Mouse (Mus musculus): ENCODE results near the gene Prickle2. TPM values are rescaled to one million over a fixed set of nuclear protein-coding genes. Genes with fewer than 3 reads are reported as not detected.

Gene Prickle2
- 7.5 and 8.0 TPM in 2 replicates for polyA plus RNA-seq (2016; fragmentation: Nextera tagmentation; extraction: Ambion mirVana)

DNA sequence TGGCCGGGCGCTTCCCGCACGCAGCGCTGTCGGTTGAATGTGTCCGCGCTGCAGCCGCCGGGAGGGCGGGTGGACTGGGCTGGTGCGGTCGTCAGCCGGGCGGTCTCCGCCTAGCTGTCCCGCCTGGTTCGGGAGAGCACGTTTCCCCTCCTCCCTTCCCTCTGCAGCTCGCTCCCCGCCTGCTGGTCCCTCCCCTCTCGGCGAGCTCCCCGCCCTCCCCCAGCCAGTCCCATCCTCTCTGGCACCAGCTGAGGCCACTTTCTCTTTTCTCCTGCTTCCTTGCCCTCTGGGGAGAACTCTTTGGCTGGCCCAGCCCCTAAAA is at the start of gene Prickle2:
Gene Prickle2, minus strand, starts transcription at position 11 of the 322 bp plus-strand sequence.
- peak within 1 kb of the TSS; percentile 76 for H3K9ac ChIP-seq
- no peaks in the 10 kb centered on the region for H3K27me3 ChIP-seq
- H3K4me3 ChIP-seq: peak within 1 kb of the TSS; percentile 85
- no peaks in the 10 kb centered on the region for H3K9me3 ChIP-seq
- H3K4me2 ChIP-seq (replicated peaks): peak within 1 kb of the TSS; percentile 92
- H3K27ac ChIP-seq: peak within 1 kb of the TSS; percentile 76
- H3K36me3 ChIP-seq: no peaks in the 10 kb centered on the region
- peak; percentile 77 for ATAC-seq (ENCODE audit: insufficient number of reproducible peaks, insufficient read depth, low FRiP score, low TSS enrichment)
- WGBS: under 1% methylated on average over 23 of the region's 24 CpGs
- peaks cover 11% of the 10 kb centered on the region for H3K4me1 ChIP-seq

DNA sequence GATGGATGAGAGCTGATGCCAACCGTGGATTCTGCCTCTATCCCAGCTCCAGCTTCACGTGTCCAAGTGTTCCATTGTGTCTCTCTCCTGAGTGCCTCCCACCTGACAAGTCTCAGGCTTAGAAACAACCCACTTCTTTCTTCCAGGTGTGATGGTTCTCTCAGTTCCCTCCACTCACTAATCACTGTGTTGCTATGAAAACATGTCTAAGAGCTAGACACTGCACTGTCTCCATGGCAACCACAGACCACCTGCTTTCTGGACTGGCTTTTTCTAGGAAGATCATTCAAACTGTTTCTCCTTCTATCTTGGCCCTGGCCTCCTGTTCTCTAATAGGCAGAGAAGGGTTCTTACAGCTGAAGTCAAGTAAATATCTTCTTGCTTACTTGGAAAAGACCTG is 46.8 kb upstream of the Prickle2 start:
- no peak overlapping the region for H3K9ac ChIP-seq
- no peaks in the 10 kb centered on the region for H3K9me3 ChIP-seq
- no peak overlapping the region for H3K4me2 ChIP-seq (replicated peaks)
- H3K36me3 ChIP-seq: no peaks in the 10 kb centered on the region
- 79% methylated on average over 2 of the region's 2 CpGs for WGBS
- H3K27me3 ChIP-seq: no peaks in the 10 kb centered on the region
- H3K27ac ChIP-seq: no peak overlapping the region
- no peak overlapping the region for H3K4me3 ChIP-seq
- no peaks in the 10 kb centered on the region for H3K4me1 ChIP-seq
- no peak for ATAC-seq (ENCODE audit: insufficient number of reproducible peaks, insufficient read depth, low FRiP score, low TSS enrichment)

DNA sequence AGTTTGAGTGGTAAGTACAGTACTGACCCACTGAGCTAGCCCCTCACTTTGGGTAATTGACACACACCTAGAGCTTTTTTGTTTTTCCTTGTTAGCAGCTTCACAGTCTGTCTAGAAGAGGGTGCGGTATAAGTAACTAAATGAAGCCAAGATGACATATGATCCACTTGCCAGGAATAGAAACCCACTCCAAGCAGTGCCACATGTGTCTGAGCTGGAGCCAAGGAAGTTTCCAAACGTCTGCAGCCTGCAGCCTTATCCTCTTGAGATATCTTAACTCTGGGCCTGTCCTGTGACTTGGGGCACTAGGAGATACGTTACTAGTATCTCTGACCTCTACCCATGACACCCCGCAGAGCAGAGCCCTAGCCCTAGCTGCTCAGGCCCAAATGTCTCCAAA is 43.5 kb upstream of the Prickle2 start:
- Histone ChIP-seq H3K9me3 (no peaks in the 10 kb centered on the region), H3K4me1 (no peaks in the 10 kb centered on the region), H3K36me3 (no peaks in the 10 kb centered on the region), H3K27me3 (no peaks in the 10 kb centered on the region), H3K27ac (no peak overlapping the region), H3K4me2 (replicated peaks) (no peak overlapping the region), H3K4me3 (no peak overlapping the region), H3K9ac (no peak overlapping the region)
- 53% methylated on average over 4 of the region's 4 CpGs for WGBS
- no peak for ATAC-seq (ENCODE audit: insufficient number of reproducible peaks, insufficient read depth, low FRiP score, low TSS enrichment)

DNA sequence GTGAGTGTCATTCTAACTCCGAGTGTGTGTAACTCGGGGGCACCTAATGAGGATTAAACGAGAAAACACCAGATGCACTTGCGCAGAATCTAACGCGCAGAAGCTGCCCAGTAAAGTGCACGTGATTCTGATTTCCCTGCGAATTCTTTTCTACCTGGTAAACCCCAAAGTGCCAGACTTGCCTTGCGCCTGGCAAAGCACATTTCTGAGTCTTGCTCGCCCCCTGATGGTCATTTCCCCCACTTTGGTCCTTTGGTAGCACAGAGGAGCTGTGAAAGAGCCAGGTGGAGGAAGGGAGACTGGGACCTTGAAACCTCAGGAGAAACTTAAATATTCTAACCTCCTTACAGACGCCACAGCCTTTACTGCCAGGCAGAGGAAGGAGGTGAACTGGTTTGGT is 37.6 kb upstream of the Prickle2 start:
- H3K4me1 ChIP-seq: no peaks in the 10 kb centered on the region
- no peak overlapping the region for H3K27ac ChIP-seq
- no peaks in the 10 kb centered on the region for H3K9me3 ChIP-seq
- ATAC-seq (ENCODE audit: insufficient number of reproducible peaks, insufficient read depth, low FRiP score, low TSS enrichment): peak; percentile 28; the same call in 1 of the 2 replicates
- peak overlapping the region; percentile 10; the same call in 1 of the 2 replicates for H3K9ac ChIP-seq
- WGBS: 10% methylated on average over 11 of the region's 11 CpGs
- no peaks in the 10 kb centered on the region for H3K36me3 ChIP-seq
- H3K27me3 ChIP-seq: no peaks in the 10 kb centered on the region
- peak overlapping the region; percentile 41 for H3K4me2 ChIP-seq (replicated peaks)
- H3K4me3 ChIP-seq: no peak overlapping the region

DNA sequence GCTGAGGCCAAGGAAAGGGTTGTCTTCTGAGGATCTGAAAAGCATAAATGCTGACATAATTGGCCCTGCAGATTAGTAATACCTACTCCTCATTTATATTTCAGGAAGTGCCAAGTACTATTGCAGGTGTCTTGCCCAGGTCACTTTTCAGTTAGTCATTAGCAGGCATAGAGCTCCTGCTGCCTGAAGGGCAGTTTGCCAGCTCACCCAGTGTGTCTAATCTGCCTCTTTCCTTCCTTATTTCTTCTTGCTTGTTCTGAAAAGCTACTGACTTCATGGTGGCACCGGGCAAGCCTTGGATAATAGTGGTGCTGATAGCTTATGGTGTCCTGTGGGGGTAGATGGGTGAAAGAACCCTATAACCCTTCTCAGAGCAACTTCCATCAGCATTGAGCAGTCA is 31.2 kb upstream of the Prickle2 start:
- Histone ChIP-seq H3K9ac (no peak overlapping the region), H3K4me1 (no peaks in the 10 kb centered on the region), H3K36me3 (no peaks in the 10 kb centered on the region), H3K27me3 (no peaks in the 10 kb centered on the region), H3K4me3 (no peak overlapping the region), H3K27ac (no peak overlapping the region), H3K9me3 (peaks cover 12% of the 10 kb centered on the region; the same call in 1 of the 2 replicates), H3K4me2 (replicated peaks) (no peak overlapping the region)
- whole genome bisulfite sequencing: 81% methylated on average over 1 of the region's 1 CpGs
- no peak for ATAC-seq (ENCODE audit: insufficient number of reproducible peaks, insufficient read depth, low FRiP score, low TSS enrichment)

DNA sequence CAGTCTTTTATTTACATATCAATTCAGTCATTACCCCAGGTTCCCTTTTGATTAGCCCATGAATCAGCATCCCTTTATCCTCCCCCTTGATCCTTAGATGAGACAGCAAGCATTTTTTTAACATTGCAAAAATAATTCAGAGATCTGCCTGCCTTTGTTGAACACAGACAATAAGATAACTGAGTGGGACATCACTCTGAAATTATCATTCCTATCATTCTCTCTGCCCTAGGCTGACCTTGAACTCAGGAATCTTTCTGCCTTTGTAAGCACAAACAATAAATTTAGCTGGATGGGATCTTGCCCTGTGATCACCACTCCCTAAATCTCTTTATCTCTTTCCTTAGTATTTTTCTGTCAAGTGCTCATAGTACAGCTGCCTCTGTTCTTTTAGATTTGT is 27.7 kb upstream of the Prickle2 start:
- H3K9me3 ChIP-seq: peaks cover 12% of the 10 kb centered on the region; the same call in 1 of the 2 replicates
- no peaks in the 10 kb centered on the region for H3K36me3 ChIP-seq
- no peak overlapping the region for H3K9ac ChIP-seq
- no peak for ATAC-seq (ENCODE audit: insufficient number of reproducible peaks, insufficient read depth, low FRiP score, low TSS enrichment)
- H3K4me1 ChIP-seq: peaks cover 4% of the 10 kb centered on the region; the same call in 1 of the 2 replicates
- H3K27me3 ChIP-seq: no peaks in the 10 kb centered on the region
- H3K27ac ChIP-seq: no peak overlapping the region
- H3K4me3 ChIP-seq: no peak overlapping the region
- H3K4me2 ChIP-seq (replicated peaks): no peak overlapping the region

DNA sequence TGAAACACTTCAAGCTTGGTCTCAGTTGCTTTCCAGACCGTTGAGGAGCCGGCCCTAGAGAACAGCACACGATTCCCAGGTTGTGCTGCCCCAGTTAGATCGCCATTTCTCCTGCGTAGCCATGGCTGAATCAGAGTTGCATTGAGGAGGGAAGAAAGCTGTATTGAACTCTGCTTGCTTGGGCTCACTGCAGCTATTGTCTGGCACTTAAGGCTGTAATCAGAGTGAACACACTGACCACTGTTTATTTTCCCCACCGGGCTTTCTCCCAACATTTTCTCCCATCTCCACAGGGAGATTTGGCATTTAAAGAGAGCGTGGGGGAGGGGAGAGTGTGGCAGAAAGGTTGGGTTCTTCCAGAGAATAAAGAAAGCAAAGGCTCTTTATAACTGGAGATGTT is 22.6 kb upstream of the Prickle2 start:
- no peak overlapping the region for H3K9ac ChIP-seq
- peaks cover 4% of the 10 kb centered on the region; the same call in 1 of the 2 replicates for H3K9me3 ChIP-seq
- no peak overlapping the region for H3K4me3 ChIP-seq
- no peak overlapping the region for H3K27ac ChIP-seq
- H3K4me2 ChIP-seq (replicated peaks): peak overlapping the region; percentile 4; the same call in 1 of the 2 replicates
- H3K36me3 ChIP-seq: no peaks in the 10 kb centered on the region
- WGBS: 31% methylated on average over 7 of the region's 7 CpGs
- peaks cover 25% of the 10 kb centered on the region for H3K4me1 ChIP-seq
- H3K27me3 ChIP-seq: no peaks in the 10 kb centered on the region
- ATAC-seq (ENCODE audit: insufficient number of reproducible peaks, insufficient read depth, low FRiP score, low TSS enrichment): no peak

DNA sequence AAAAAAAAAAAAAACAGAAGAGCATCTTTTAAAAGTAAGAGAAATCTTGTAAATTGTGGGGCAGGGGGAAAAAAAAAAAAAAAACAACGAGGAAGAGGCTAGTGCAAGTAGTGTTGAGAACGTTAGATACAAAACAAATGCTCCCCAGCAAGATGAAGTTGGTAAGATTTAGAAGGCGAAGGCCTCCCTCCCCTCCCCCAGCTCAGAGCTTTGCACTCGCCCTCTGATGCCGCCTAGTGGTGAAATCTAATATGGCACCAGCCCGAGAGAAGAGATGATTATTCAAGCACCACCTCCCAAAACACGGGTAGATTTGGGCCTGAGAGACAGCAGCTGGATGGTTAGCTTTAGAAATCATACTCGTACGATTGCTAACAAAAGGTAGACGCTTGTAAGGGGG is 22.1 kb upstream of the Prickle2 start:
- Histone ChIP-seq H3K27me3 (no peaks in the 10 kb centered on the region), H3K4me1 (peaks cover 25% of the 10 kb centered on the region), H3K4me2 (replicated peaks) (peak overlapping the region; percentile 4; the same call in 1 of the 2 replicates), H3K9ac (no peak overlapping the region), H3K36me3 (no peaks in the 10 kb centered on the region), H3K4me3 (no peak overlapping the region), H3K27ac (no peak overlapping the region), H3K9me3 (no peaks in the 10 kb centered on the region)
- WGBS: 2% methylated on average over 10 of the region's 10 CpGs
- no peak for ATAC-seq (ENCODE audit: insufficient number of reproducible peaks, insufficient read depth, low FRiP score, low TSS enrichment)

DNA sequence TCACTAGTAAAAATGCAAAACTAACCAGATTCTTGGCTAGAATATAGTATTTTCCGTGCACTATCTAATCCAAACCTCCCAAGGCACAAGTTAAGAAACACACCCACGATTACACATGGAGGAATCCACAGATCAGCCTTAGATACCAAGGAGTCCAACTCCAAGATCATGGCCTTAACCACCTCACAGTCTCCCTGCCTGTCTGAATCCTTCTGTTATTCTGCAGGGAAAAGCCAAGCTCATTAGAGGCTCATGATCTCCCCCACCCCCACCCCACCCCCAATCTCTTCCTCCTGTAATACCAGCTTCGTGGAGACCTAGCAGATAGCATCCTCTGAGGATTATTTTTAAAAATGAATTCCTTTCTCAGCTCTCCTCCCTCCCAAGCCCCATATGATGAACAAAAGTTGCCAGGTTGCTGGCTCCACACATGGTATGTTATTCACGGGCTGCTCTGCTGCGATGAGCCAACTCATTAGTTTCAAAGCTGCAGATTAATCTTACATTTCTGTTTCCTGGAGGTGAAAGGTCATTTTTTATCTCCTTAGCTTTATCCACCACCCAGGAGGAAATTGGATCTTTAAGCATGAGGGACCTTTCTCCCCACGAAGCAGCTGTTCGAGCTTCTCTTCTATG is 21.5 kb upstream of the Prickle2 start:
- Histone ChIP-seq H3K27ac (peak overlapping the region; percentile 50; the same call in 1 of the 2 replicates), H3K9ac (no peak overlapping the region), H3K36me3 (no peaks in the 10 kb centered on the region), H3K4me3 (no peak overlapping the region), H3K9me3 (no peaks in the 10 kb centered on the region), H3K4me1 (peaks cover 25% of the 10 kb centered on the region), H3K4me2 (replicated peaks) (no peak overlapping the region), H3K27me3 (no peaks in the 10 kb centered on the region)
- 0 out of 2 replicates have a peak, but pooled peaks have one; percentile 10 for ATAC-seq (ENCODE audit: insufficient number of reproducible peaks, insufficient read depth, low FRiP score, low TSS enrichment)
- 13% methylated on average over 7 of the region's 7 CpGs for WGBS

DNA sequence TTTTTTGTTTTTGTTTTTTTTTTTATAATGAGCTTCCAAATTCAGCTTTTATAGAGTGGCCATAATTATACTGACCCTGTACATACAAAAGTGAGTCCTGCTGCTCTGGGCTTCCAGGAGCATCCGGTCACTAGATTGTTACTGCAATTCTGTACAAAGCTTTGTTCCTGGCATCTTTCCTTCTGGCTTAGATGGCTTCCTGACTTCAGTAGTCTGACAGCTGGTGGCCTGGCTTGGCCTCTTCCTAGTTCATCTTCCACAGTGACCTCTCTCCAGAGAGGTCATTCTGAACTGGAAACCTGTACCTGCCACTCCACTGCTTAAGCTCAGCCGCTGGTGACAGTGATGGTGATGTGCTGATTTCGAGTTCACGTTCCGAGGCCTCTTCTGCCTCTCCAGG is 20.2 kb upstream of the Prickle2 start:
- Histone ChIP-seq H3K36me3 (no peaks in the 10 kb centered on the region), H3K4me3 (no peak overlapping the region), H3K9me3 (no peaks in the 10 kb centered on the region), H3K9ac (no peak overlapping the region), H3K4me2 (replicated peaks) (no peak overlapping the region), H3K4me1 (peaks cover 25% of the 10 kb centered on the region), H3K27ac (no peak overlapping the region), H3K27me3 (no peaks in the 10 kb centered on the region)
- ATAC-seq (ENCODE audit: insufficient number of reproducible peaks, insufficient read depth, low FRiP score, low TSS enrichment): no peak
- WGBS: 60% methylated on average over 5 of the region's 5 CpGs

DNA sequence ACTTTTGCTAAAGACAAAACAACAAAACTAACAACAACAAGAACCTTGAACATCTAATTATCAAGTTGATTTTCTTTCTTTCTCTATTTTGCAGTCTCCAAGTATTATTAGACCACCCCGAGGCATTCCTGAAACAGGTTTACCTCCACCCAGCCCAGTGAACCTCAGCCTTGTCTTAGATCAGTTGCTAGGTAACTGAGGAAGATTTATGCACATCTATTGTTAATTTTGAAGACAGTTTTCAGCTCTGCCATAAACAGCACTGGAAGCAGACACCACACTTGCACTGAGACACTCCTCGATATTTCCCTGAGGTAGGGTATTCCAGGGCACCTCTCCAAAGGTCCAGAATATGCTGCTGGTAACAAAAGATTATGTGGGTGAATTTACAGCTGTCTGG is 18.4 kb upstream of the Prickle2 start:
- H3K27me3 ChIP-seq: no peaks in the 10 kb centered on the region
- 73% methylated on average over 2 of the region's 2 CpGs for WGBS

DNA sequence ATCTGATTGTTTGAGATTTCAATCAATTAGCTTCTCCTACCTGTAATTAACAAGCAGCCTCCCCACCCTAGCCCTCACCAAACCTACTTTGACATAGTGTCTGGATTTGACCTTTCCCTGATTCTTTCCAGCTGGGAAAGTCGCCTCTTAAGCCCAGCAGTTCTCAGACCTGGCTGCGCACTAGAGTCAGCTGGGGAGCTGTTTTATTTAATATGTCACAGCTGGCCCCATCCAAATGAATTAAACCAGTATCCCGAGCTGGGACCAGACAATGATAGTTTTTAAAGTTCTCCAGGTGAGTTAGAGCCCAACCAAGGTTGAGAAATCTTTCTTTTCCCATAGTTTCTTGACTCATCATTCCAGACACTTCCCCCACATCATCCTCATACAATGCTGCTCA is 9.9 kb upstream of the Prickle2 start:
- Histone ChIP-seq H3K9me3 (no peaks in the 10 kb centered on the region), H3K36me3 (no peaks in the 10 kb centered on the region), H3K27me3 (no peaks in the 10 kb centered on the region), H3K4me3 (no peak overlapping the region), H3K4me2 (replicated peaks) (no peak overlapping the region), H3K9ac (no peak overlapping the region), H3K4me1 (peaks cover 7% of the 10 kb centered on the region; the same call in 1 of the 2 replicates), H3K27ac (no peak overlapping the region)
- 24% methylated on average over 3 of the region's 3 CpGs for WGBS
- ATAC-seq (ENCODE audit: insufficient number of reproducible peaks, insufficient read depth, low FRiP score, low TSS enrichment): no peak

More for the DNA sequence above, 18.4 kb upstream of the Prickle2 start:
- no peak overlapping the region for H3K27ac ChIP-seq
- H3K9me3 ChIP-seq: no peaks in the 10 kb centered on the region
- no peak overlapping the region for H3K4me2 ChIP-seq (replicated peaks)
- no peak overlapping the region for H3K4me3 ChIP-seq
- no peaks in the 10 kb centered on the region for H3K36me3 ChIP-seq
- H3K9ac ChIP-seq: no peak overlapping the region
- no peak for ATAC-seq (ENCODE audit: insufficient number of reproducible peaks, insufficient read depth, low FRiP score, low TSS enrichment)
- peaks cover 25% of the 10 kb centered on the region for H3K4me1 ChIP-seq
